Mouse (Mus musculus) MEL (cell line): ENCODE results near the gene Cela1. TPM values are rescaled to one million over a fixed set of nuclear protein-coding genes. Genes with fewer than 3 reads are reported as not detected.

Source experiments
- DNase-seq: peaks from one replicate; pipeline ENCODE4 v3.0.0; 2011; ENCODE audit warnings: low read depth, low spot score
- H3K27ac ChIP-seq: 2 replicates; pipeline ENCODE4 v1.5.1; 2012; ENCODE audit warnings: low read depth, mild to moderate bottlenecking, control low read depth, low read length, moderate library complexity; ENCODE audit not compliant: control insufficient read depth
- H3K27me3 ChIP-seq, 2 experiments: fragments of 150-350 bp in 1 of 2; sonication (generic) in 1 of 2; 2 replicates each; pipeline ENCODE4 v1.6.1; 2012; ENCODE audit warnings: low read length in 2 of 2, mild to moderate bottlenecking in 2 of 2, improper control_type of control experiment in 1 of 2, moderate library complexity in 1 of 2; ENCODE audit not compliant: insufficient read depth in 2 of 2, control insufficient read depth in 1 of 2
- H3K36me3 ChIP-seq, 2 experiments: 2 replicates each; pipeline ENCODE4 v1.6.1; 2012 to 2014; ENCODE audit warnings: low read length in 2 of 2, improper control_type of control experiment in 1 of 2, inconsistent platforms in 1 of 2, mild to moderate bottlenecking in 1 of 2; ENCODE audit not compliant: insufficient read depth in 2 of 2, control insufficient read depth in 1 of 2
- H3K4me1 ChIP-seq, 2 experiments: fragments of 150-350 bp in 1 of 2; sonication (generic) in 1 of 2; 2 replicates each; pipeline ENCODE4 v1.6.1; 2012; ENCODE audit warnings: low read length in 2 of 2, improper control_type of control experiment in 1 of 2, mild to moderate bottlenecking in 1 of 2; ENCODE audit not compliant: insufficient read depth in 2 of 2, control insufficient read depth in 1 of 2
- H3K4me3 ChIP-seq, 2 experiments: fragments of 150-350 bp in 1 of 2; sonication (generic) in 1 of 2; 2 replicates each; pipeline ENCODE4 v1.5.1; 2012; ENCODE audit warnings: low read depth in 2 of 2, low read length in 2 of 2, mild to moderate bottlenecking in 2 of 2, moderate library complexity in 2 of 2, control low read depth in 1 of 2, improper control_type of control experiment in 1 of 2; ENCODE audit not compliant: control insufficient read depth in 1 of 2, insufficient read depth in 1 of 2
- H3K79me2 ChIP-seq: 2 replicates; pipeline ENCODE4 v1.6.1; 2012; ENCODE audit warnings: mild to moderate bottlenecking, low read length, moderate library complexity; ENCODE audit not compliant: control insufficient read depth, poor library complexity, insufficient read depth
- H3K9ac ChIP-seq: 2 replicates; pipeline ENCODE4 v1.6.1; 2012; ENCODE audit warnings: low read depth, mild to moderate bottlenecking, control low read depth, low read length, moderate library complexity; ENCODE audit not compliant: control insufficient read depth, poor library complexity, severe bottlenecking
- H3K9me3 ChIP-seq: fragments of 150-350 bp; sonication (generic); replicated peaks from 2 replicates; pipeline ENCODE4 v1.6.1; 2012; ENCODE audit warnings: mild to moderate bottlenecking, low read length, improper control_type of control experiment, moderate library complexity; ENCODE audit not compliant: insufficient read depth
- CHD1 ChIP-seq: IDR thresholded peaks from 2 replicates; pipeline ENCODE4 v1.6.1; 2012; ENCODE audit warnings: low read depth, mild to moderate bottlenecking, inconsistent platforms, low read length, improper control_type of control experiment
- CTCF ChIP-seq, 3 experiments: IDR thresholded peaks in 2 of 3; conservative IDR thresholded peaks in 1 of 3; 2 replicates each; pipeline ENCODE4 v1.5.1; 2011 to 2012; ENCODE audit warnings: low read length in 3 of 3, low read depth in 2 of 3, mild to moderate bottlenecking in 2 of 3, improper control_type of control experiment in 1 of 3, inconsistent platforms in 1 of 3, mixed read lengths in 1 of 3, moderate library complexity in 1 of 3; ENCODE audit not compliant: control insufficient read depth in 1 of 3, insufficient read depth in 1 of 3, poor library complexity in 1 of 3, severe bottlenecking in 1 of 3
- E2F4 ChIP-seq: IDR thresholded peaks from 2 replicates; pipeline ENCODE4 v1.6.1; 2011; ENCODE audit warnings: low read depth, low read length, improper control_type of control experiment, borderline replicate concordance
- ELF1 ChIP-seq: IDR thresholded peaks from 2 replicates; pipeline ENCODE4 v1.6.1; 2014; ENCODE audit warnings: low read depth, mild to moderate bottlenecking, inconsistent platforms, low read length, improper control_type of control experiment, moderate library complexity
- GABPA ChIP-seq: IDR thresholded peaks from 2 replicates; pipeline ENCODE4 v1.6.1; 2012; ENCODE audit warnings: low read depth, mild to moderate bottlenecking, inconsistent platforms, low read length, improper control_type of control experiment, moderate library complexity
- GATA1 ChIP-seq: IDR thresholded peaks from 2 replicates; pipeline ENCODE4 v1.6.1; 2011; ENCODE audit warnings: low read depth, low read length, improper control_type of control experiment
- HCFC1 ChIP-seq: IDR thresholded peaks from 2 replicates; pipeline ENCODE4 v1.6.1; 2012; ENCODE audit warnings: low read depth, mild to moderate bottlenecking, inconsistent platforms, low read length, improper control_type of control experiment, moderate library complexity
- JUND ChIP-seq: IDR thresholded peaks from 2 replicates; pipeline ENCODE4 v1.6.1; 2011; ENCODE audit warnings: low read depth, mild to moderate bottlenecking, improper control_type of control experiment, low read length
- MAX ChIP-seq: IDR thresholded peaks from 2 replicates; pipeline ENCODE4 v1.6.1; 2011; ENCODE audit warnings: low read length, improper control_type of control experiment
- MEF2A ChIP-seq: IDR thresholded peaks from 2 replicates; pipeline ENCODE4 v1.6.1; 2014; ENCODE audit warnings: low read depth, mild to moderate bottlenecking, inconsistent platforms, low read length, improper control_type of control experiment; ENCODE audit not compliant: poor library complexity, insufficient replicate concordance, severe bottlenecking; ENCODE audit errors: extremely low read depth
- MXI1 ChIP-seq: IDR thresholded peaks from 2 replicates; pipeline ENCODE4 v1.6.1; 2011; ENCODE audit warnings: mild to moderate bottlenecking, low read depth, low read length, improper control_type of control experiment
- MYC ChIP-seq: IDR thresholded peaks from 2 replicates; pipeline ENCODE4 v1.6.1; 2011; ENCODE audit warnings: low read depth, mild to moderate bottlenecking, low read length, improper control_type of control experiment, moderate library complexity
- NRF1 ChIP-seq: IDR thresholded peaks from 2 replicates; pipeline ENCODE4 v1.6.1; 2014; ENCODE audit warnings: low read depth, mild to moderate bottlenecking, inconsistent platforms, low read length, improper control_type of control experiment, moderate library complexity; ENCODE audit not compliant: poor library complexity, insufficient read depth, severe bottlenecking
- POLR2AphosphoS2 ChIP-seq: IDR thresholded peaks from 2 replicates; pipeline ENCODE4 v1.6.1; 2011; ENCODE audit warnings: low read length, improper control_type of control experiment
- RAD21 ChIP-seq: IDR thresholded peaks from 2 replicates; pipeline ENCODE4 v1.6.1; 2011; ENCODE audit warnings: mild to moderate bottlenecking, low read depth, low read length, improper control_type of control experiment
- RCOR1 ChIP-seq: IDR thresholded peaks from 2 replicates; pipeline ENCODE4 v1.6.1; 2012; ENCODE audit warnings: low read depth, mild to moderate bottlenecking, inconsistent platforms, low read length, improper control_type of control experiment
- SIN3A ChIP-seq: IDR thresholded peaks from 2 replicates; pipeline ENCODE4 v1.6.1; 2012; ENCODE audit warnings: low read length, improper control_type of control experiment, inconsistent platforms
- SMC3 ChIP-seq: IDR thresholded peaks from 2 replicates; pipeline ENCODE4 v1.6.1; 2011; ENCODE audit warnings: low read depth, low read length, improper control_type of control experiment
- TCF12 ChIP-seq: IDR thresholded peaks from 2 replicates; pipeline ENCODE4 v1.6.1; 2014; ENCODE audit warnings: low read depth, mild to moderate bottlenecking, inconsistent platforms, low read length, improper control_type of control experiment, moderate library complexity
- UBTF ChIP-seq: IDR thresholded peaks from 2 replicates; pipeline ENCODE4 v1.6.1; 2012; ENCODE audit warnings: low read depth, mild to moderate bottlenecking, inconsistent platforms, low read length, improper control_type of control experiment, moderate library complexity, borderline replicate concordance; ENCODE audit not compliant: insufficient read depth
- USF1 ChIP-seq: IDR thresholded peaks from 2 replicates; pipeline ENCODE4 v1.6.1; 2014; ENCODE audit warnings: low read depth, mild to moderate bottlenecking, inconsistent platforms, low read length, improper control_type of control experiment, moderate library complexity
- ZKSCAN1 ChIP-seq: IDR thresholded peaks from 2 replicates; pipeline ENCODE4 v1.6.1; 2012; ENCODE audit warnings: low read depth, mild to moderate bottlenecking, inconsistent platforms, low read length, improper control_type of control experiment, moderate library complexity
- ZNF384 ChIP-seq: IDR thresholded peaks from 2 replicates; pipeline ENCODE4 v1.6.1; 2012; ENCODE audit warnings: low read depth, mild to moderate bottlenecking, inconsistent platforms, low read length, improper control_type of control experiment
- polyA plus RNA-seq, 2 experiments: library from polyadenylated mRNA; stranded (reverse) in 1 of 2; unstranded in 1 of 2; fragments of >175 nt in 1 of 2; fragments of >200 nt in 1 of 2; gene quantifications; 2 replicates each; pipeline versions ENCODE4 v1.2.1 to v1.2.4; 2012; ENCODE audit warnings: low replicate concordance in 2 of 2, low read depth in 1 of 2; ENCODE audit not compliant: insufficient read length in 2 of 2, insufficient read depth in 1 of 2, missing spikeins in 1 of 2
- total RNA-seq: library from RNA; depleted of rRNA; stranded (reverse); fragments of 300-350 nt; gene quantifications from 2 replicates; pipeline ENCODE4 v1.2.3, GENCODE M21; 2012

Gene Cela1
- total and polyA plus RNA-seq, 3 experiments, result 51.4 to 60.3 TPM; not detected in 1

DNA sequence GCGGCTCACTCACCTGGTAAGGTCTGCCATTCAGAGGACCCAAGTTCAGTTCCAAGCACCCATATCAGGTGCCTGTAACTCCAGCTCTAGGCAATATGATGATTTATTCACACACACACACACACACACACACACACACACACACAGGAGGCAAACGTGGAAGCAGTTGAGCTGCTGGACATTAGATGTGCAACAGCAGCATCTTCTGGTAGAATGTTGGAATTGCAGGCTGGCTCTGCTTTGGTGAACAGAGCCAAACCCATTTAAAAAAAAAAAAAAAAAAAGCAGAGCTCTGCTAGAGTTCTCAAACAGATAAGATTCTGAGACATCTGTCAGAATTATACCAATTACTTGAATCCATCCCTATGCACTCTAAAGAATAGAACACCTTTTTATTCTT, 4.7 kb downstream of the Cela1 start (continued):
- peak; percentile 73 for TF ChIP-seq TCF12
- TF ChIP-seq USF1, result no peak
- TF ChIP-seq ZNF384, result peak; percentile 100
- no peak for TF ChIP-seq E2F4
- peak; percentile 91 for TF ChIP-seq SMC3
- peak; percentile 71 for TF ChIP-seq MAX
- TF ChIP-seq CTCF (IDR thresholded peaks at IDR 0.05 in 2 of 3, conservative IDR thresholded peaks at IDR 0.05 in 1 of 3; ENCODE audit: control insufficient read depth in 1 of 3, insufficient read depth in 1 of 3, low read depth in 2 of 3, low read length in 3 of 3, poor library complexity in 1 of 3, severe bottlenecking in 1 of 3), result peak; percentile 90 to 97 (median 95)
- TF ChIP-seq UBTF, result no peak
- TF ChIP-seq JUND, result peak; percentile 69; the same call in 1 of the 2 replicates
- 0 out of 2 replicates have a peak, but pooled peaks have one; percentile 12 for TF ChIP-seq GABPA
- peak; percentile 86; the same call in 1 of the 2 replicates for TF ChIP-seq ZKSCAN1
- TF ChIP-seq CHD1, result peak; percentile 75; the same call in 1 of the 2 replicates
- peak; percentile 82; the same call in 1 of the 2 replicates for TF ChIP-seq RCOR1
- TF ChIP-seq MYC, result peak; percentile 91
- peak; percentile 85 for TF ChIP-seq GATA1
- no peak for TF ChIP-seq POLR2AphosphoS2
- peak; percentile 63; the same call in 1 of the 2 replicates for TF ChIP-seq HCFC1
- TF ChIP-seq ELF1, result 0 out of 2 replicates have a peak, but pooled peaks have one; percentile 38
- TF ChIP-seq NRF1, result 0 out of 2 replicates have a peak, but pooled peaks have one; percentile 20
- peak; percentile 96 for TF ChIP-seq SIN3A

DNA sequence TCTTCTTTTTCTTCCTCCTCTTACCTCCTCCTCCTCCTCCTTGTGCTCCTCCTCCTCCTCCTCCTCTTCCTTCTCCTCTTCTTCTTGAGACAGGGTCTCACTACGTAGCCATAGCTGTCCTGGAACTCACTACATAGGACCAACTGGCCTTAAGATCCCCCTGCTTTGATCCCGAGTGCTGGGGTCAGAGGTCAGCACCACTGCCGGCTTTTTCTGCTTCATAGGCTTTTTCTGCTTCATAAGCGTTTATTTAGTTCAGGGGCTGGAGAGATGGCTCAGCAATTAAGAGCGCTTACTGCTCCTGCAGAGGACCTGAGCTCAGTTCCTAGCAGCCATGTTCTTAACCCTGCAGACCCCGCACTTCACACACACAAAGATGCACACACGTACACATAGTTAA, 6.0 kb downstream of the Cela1 start:
- Histone ChIP-seq H3K27me3 (no peaks in the 10 kb centered on the region), H3K4me3 (no peak overlapping the region), H3K27ac (no peak overlapping the region), H3K9me3 (no peaks in the 10 kb centered on the region), H3K4me1 (peaks cover 16 to 25% of the 10 kb centered on the region in 2 experiments), H3K79me2 (peaks cover 5% of the 10 kb centered on the region), H3K9ac (no peak overlapping the region), H3K36me3 (peaks cover 0 to 18% of the 10 kb centered on the region in 2 experiments; a peak in 2 of 4 replicates)
- no peak for TF ChIP-seq E2F4
- TF ChIP-seq USF1, result no peak
- TF ChIP-seq RAD21, result no peak
- TF ChIP-seq JUND, result no peak
- TF ChIP-seq MXI1, result no peak
- no peak for TF ChIP-seq MEF2A
- TF ChIP-seq ELF1, result no peak
- no peak for DNase-seq
